Mouse (Mus musculus): Measurements from ENCODE around the gene Syt1. TPM values are rescaled to one million over a fixed set of nuclear protein-coding genes. Genes with fewer than 3 reads are reported as not detected.

Syt1 gene
- polyA plus RNA-seq, 1 experiment from 2014 or later: 0.19 TPM

DNA sequence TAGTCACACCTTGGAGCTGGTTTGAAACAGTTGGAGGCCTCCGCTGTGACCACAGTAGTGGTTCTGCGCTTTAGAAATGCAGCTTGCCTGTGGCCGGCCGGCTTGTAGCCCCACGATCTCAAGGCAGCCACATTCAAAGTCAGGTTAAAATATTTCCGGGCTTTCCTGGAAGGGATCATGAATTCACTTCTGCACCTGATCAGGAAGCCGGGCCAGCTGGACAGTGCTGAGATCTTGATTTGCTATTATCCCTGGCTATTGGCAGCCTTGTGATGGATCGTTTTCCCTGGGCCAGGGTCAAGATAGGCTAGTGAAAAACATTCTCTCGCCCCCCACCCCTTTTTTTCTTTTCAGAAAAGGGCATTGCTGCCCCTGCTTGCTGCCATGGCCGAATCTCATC, 555.6 kb downstream of the Syt1 start:
- H3K27me3 ChIP-seq: no peaks in the 10 kb centered on the region
- ChIA-PET POLR2A (no interaction called here), CTCF (interaction anchor here (1.3 kb wide), 1 partner anchor 87 kb away, joined by 3 read pairs; no protein-coding TSS in a partner anchor)
- DNase-seq (ENCODE audit: low read depth, low spot score) (no peak), ATAC-seq (no peak)
- TF ChIP-seq CTCF (IDR thresholded peaks at IDR 0.05): no peak
- in situ Hi-C loops (cut with MboI; ENCODE audit: low pct_unique_long_range_greater_than_20kb): loop anchor here (25.0 kb wide), 1 partner anchor 1032 kb away; no protein-coding TSS in a partner anchor

GRCm38 (mm10) chr10:108454691-108455117, 556.1 kb downstream of the Syt1 start:
- in situ Hi-C loops (cut with MboI; ENCODE audit: low pct_unique_long_range_greater_than_20kb): loop anchor here (25.0 kb wide), 1 partner anchor 1033 kb away; no protein-coding TSS in a partner anchor
- ChIA-PET CTCF (no interaction called here), POLR2A (no interaction called here)
- H3K27me3 ChIP-seq: no peaks in the 10 kb centered on the region
- ATAC-seq: no peak
- no peak for DNase-seq (ENCODE audit: low read depth, low spot score)
- no peak for TF ChIP-seq CTCF (IDR thresholded peaks at IDR 0.05)

GRCm38 (mm10) chr10:108453561-108453960, 557.2 kb downstream of the Syt1 start:
- ATAC-seq: no peak
- CTCF ChIA-PET: no interaction called here
- no peak for DNase-seq (ENCODE audit: low read depth, low spot score)
- in situ Hi-C loops (cut with MboI; ENCODE audit: low pct_unique_long_range_greater_than_20kb): loop anchor here (25.0 kb wide), 1 partner anchor 1034 kb away; no protein-coding TSS in a partner anchor
- TF ChIP-seq CTCF (IDR thresholded peaks at IDR 0.05): no peak
- POLR2A ChIA-PET: no interaction called here
- no peaks in the 10 kb centered on the region for H3K27me3 ChIP-seq

GRCm38 (mm10) chr10:108452421-108452820, 558.4 kb downstream of the Syt1 start:
- ChIA-PET CTCF (no interaction called here), POLR2A (no interaction called here)
- in situ Hi-C loops (cut with MboI; ENCODE audit: low pct_unique_long_range_greater_than_20kb): loop anchor here (25.0 kb wide), 1 partner anchor 1035 kb away; no protein-coding TSS in a partner anchor
- DNase-seq (ENCODE audit: low read depth, low spot score) (no peak), ATAC-seq (no peak)
- no peak for TF ChIP-seq CTCF (IDR thresholded peaks at IDR 0.05)
- H3K27me3 ChIP-seq: no peaks in the 10 kb centered on the region

DNA sequence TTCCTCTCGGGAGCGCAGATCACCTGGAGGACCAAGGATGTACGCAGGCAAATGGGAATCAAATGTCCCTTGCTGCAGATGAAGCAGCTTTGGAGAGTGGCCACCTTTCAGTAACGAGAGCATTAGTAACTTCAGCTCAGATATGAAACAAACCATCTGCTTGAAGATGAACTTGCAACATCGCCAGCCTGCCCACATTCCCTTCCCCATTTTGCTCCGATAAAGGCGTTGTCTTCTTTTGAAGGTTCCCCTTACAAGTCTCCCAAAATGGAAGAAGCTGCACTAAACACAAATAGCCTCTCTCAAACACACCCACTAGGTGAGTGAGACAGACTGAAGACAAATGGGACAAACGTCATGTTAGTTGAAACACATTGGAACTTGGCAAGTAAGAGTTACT, 559.3 kb downstream of the Syt1 start:
- POLR2A ChIA-PET: interaction anchor here (0.7 kb wide), 1 partner anchor 373 kb away, joined by 3 read pairs; no protein-coding TSS in a partner anchor
- no peaks in the 10 kb centered on the region for H3K27me3 ChIP-seq
- no peak for DNase-seq (ENCODE audit: low read depth, low spot score)
- ATAC-seq: no peak
- CTCF ChIA-PET: interaction anchor here (1.0 to 1.4 kb wide), 2 partner anchors 10 to 12 kb away, joined by 3 to 4 read pairs; no protein-coding TSS in a partner anchor
- in situ Hi-C loops (cut with MboI; ENCODE audit: low pct_unique_long_range_greater_than_20kb): loop anchor here (25.0 kb wide), 1 partner anchor 1036 kb away; no protein-coding TSS in a partner anchor
- TF ChIP-seq CTCF (IDR thresholded peaks at IDR 0.05): no peak

DNA sequence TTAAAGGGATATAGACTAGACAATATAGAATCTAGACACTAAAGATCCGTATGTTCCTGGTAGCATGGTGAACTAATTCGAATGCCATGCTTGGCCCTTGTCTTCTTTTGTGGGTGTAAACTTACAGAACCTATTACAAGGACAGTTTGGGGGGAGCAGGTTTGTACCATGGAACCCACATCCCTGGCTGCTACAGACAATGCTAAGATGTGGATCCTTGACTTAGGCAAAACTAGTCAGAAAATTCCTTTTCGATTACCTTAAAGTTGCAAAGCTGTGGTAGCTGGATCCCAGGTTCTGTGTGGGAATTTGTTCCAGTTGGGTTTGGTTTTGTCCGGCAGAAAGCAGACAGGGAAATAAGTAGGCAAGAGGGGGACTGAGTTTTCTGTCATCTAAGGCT, 560.4 kb downstream of the Syt1 start:
- in situ Hi-C loops (cut with MboI; ENCODE audit: low pct_unique_long_range_greater_than_20kb): loop anchor here (25.0 kb wide), 1 partner anchor 1037 kb away; no protein-coding TSS in a partner anchor
- no peaks in the 10 kb centered on the region for H3K27me3 ChIP-seq
- CTCF ChIA-PET: interaction anchor here (1.4 kb wide), 1 partner anchor 13 kb away, joined by 4 read pairs; no protein-coding TSS in a partner anchor
- no peak for DNase-seq (ENCODE audit: low read depth, low spot score)
- POLR2A ChIA-PET: no interaction called here
- no peak for ATAC-seq
- TF ChIP-seq CTCF (IDR thresholded peaks at IDR 0.05): no peak

DNA sequence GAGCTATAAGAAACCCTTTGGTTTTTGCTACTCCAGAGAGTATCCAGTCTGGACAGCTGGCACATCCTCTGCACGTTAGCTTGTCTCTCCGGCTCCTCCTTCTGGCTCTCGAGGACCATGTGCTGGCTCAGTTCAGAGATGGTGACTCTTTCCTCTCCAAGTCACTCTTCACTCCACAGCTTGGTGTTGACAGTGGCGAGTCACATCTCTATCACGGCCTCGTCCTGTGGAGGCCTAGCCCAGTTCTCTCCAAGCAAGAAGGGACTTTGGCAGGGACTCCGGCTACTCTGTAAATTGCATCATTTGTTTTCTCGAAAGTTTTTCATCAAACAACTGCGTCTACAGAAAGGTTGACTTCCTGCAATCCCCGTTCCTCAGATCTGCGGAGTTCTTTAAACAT, 562.4 kb downstream of the Syt1 start:
- in situ Hi-C loops (cut with MboI; ENCODE audit: low pct_unique_long_range_greater_than_20kb): loop anchor here (5.0 to 10.0 kb wide), 3 partner anchors 284 to 646 kb away; partner anchors contain the start of gene Ppp1r12a
- ChIA-PET POLR2A (interaction anchor here (0.5 kb wide), 1 partner anchor 90 kb away, joined by 3 read pairs; no protein-coding TSS in a partner anchor), CTCF (interaction anchor here (1.2 to 4.3 kb wide), 2 partner anchors 9 to 13 kb away, joined by 3 to 39 read pairs; no protein-coding TSS in a partner anchor)
- DNase-seq (ENCODE audit: low read depth, low spot score) (no peak), ATAC-seq (no peak)
- H3K27me3 ChIP-seq: no peaks in the 10 kb centered on the region
- TF ChIP-seq CTCF (IDR thresholded peaks at IDR 0.05): no peak

All from Patski (cell line).